ENCODE assay signal across 8 mouse cellular contexts in the genomic region with DNA sequence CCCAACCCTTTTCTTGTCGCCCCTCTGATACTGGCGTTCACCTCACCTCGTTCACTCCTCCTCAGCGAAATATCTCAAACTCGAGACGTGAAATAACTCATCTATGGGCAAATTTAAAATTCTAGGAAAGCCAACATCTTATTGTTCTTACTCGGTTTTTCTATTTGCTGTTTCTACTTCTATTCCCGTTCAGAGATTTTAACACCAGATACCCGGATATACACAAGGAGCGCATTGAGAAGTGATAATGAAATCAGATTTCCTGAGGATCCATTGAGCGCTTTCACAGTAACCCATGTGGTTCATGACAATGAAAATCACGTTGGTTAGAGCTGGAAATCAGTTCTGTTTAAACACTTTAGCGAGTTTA. TPM values are rescaled to one million over a fixed set of nuclear protein-coding genes. Genes with fewer than 3 reads are reported as not detected.
DNase-seq lines count a peak whose midpoint lies in the region; ATAC-seq and TF ChIP-seq lines count a peak whose summit lies in the region.

No protein-coding gene starts in this region.

- peak overlapping the region; percentile 93 for H3K27ac ChIP-seq in liver, adult 2 months (replicated peaks; ENCODE audit: insufficient read depth, low read depth, low read length)
- peak overlapping the region; percentile 89 for H3K27ac ChIP-seq in cortical plate, adult 2 months (ENCODE audit: insufficient read depth, low read length)
- peak overlapping the region; percentile 85 for H3K27ac ChIP-seq in intestine, embryonic 15.5 days
- H3K27ac ChIP-seq in neural tube, embryonic 14.5 days (ENCODE audit: low read depth, low read length) = peak overlapping the region; percentile 86

- no peak for ATAC-seq in intestine, embryonic 15.5 days
- ATAC-seq in neural tube, embryonic 14.5 days (ENCODE audit: low read depth) = no peak

- H3K4me1 ChIP-seq in liver, adult 2 months (ENCODE audit: control insufficient read depth, insufficient read depth, low read length) = peaks cover 15% of the 10 kb centered on the region
- H3K4me1 ChIP-seq in cortical plate, adult 2 months (ENCODE audit: control insufficient read depth, insufficient read depth, low read length) = peaks cover 3% of the 10 kb centered on the region; the same call in 1 of the 2 replicates
- no peaks in the 10 kb centered on the region for H3K4me1 ChIP-seq in intestine, embryonic 15.5 days (replicated peaks)
- H3K4me1 ChIP-seq in neural tube, embryonic 14.5 days (ENCODE audit: control insufficient read depth, insufficient read depth, low read length) = peaks cover 17% of the 10 kb centered on the region

- DNase-seq in liver, adult 2 months (ENCODE audit: extremely low read depth, low read depth, low spot score) = peak; percentile 27
- no peak for DNase-seq in liver
- DNase-seq in layer of hippocampus, adult 8-10 months (ENCODE audit: low spot score in 2 of 2) = no peak
- no peak for DNase-seq in thymus, postnatal 25 days
- DNase-seq in layer of hippocampus, postnatal 25 days (ENCODE audit: extremely low spot score in 1 of 2, low spot score in 1 of 2) = no peak

- no peak for TF ChIP-seq POLR2A in liver, adult 2 months (IDR thresholded peaks at IDR 0.05; ENCODE audit: extremely low read depth, insufficient read depth, low read length)
- TF ChIP-seq POLR2A in cortical plate, adult 2 months (IDR thresholded peaks at IDR 0.05; ENCODE audit: extremely low read depth, insufficient read depth, low read length) = no peak

- H3K79me2 ChIP-seq in liver, adult 2 months (ENCODE audit: control insufficient read depth, insufficient read depth, low read length) = peaks cover 3% of the 10 kb centered on the region; the same call in 1 of the 2 replicates

- H3K4me3 ChIP-seq in liver, adult 2 months (ENCODE audit: insufficient read depth, low read depth, low read length) = peak overlapping the region; percentile 89
- H3K4me3 ChIP-seq in cortical plate, adult 2 months (ENCODE audit: insufficient read depth, low read length) = peak overlapping the region; percentile 87
- peak overlapping the region; percentile 87 for H3K4me3 ChIP-seq in intestine, embryonic 15.5 days (replicated peaks)
- peak overlapping the region; percentile 77 for H3K4me3 ChIP-seq in neural tube, embryonic 14.5 days (ENCODE audit: low read depth, low read length)

- H3K9ac ChIP-seq in liver, adult 2 months (ENCODE audit: low read depth, low read length) = peak overlapping the region; percentile 95
- peak overlapping the region; percentile 95 for H3K9ac ChIP-seq in intestine, embryonic 15.5 days
- H3K9ac ChIP-seq in neural tube, embryonic 14.5 days (replicated peaks; ENCODE audit: low read depth, low read length) = peak overlapping the region; percentile 70

- H3K27me3 ChIP-seq in liver, adult 2 months (ENCODE audit: control insufficient read depth, insufficient read depth, low read length) = no peaks in the 10 kb centered on the region
- H3K27me3 ChIP-seq in intestine, embryonic 15.5 days (replicated peaks) = no peaks in the 10 kb centered on the region
- H3K27me3 ChIP-seq in neural tube, embryonic 14.5 days (ENCODE audit: control insufficient read depth, insufficient read depth, low read length) = no peaks in the 10 kb centered on the region

- peak overlapping the region; percentile 54 for H3K4me2 ChIP-seq in intestine, embryonic 15.5 days (replicated peaks)
- peak overlapping the region; percentile 54 for H3K4me2 ChIP-seq in neural tube, embryonic 14.5 days (ENCODE audit: low read depth, low read length)

- no peak for TF ChIP-seq CTCF in liver, adult 2 months (IDR thresholded peaks at IDR 0.05; ENCODE audit: low read depth, low read length)
- no peak for TF ChIP-seq CTCF in cortical plate, adult 2 months (IDR thresholded peaks at IDR 0.05; ENCODE audit: extremely low read depth, insufficient read depth, low read length)

- H3K9me3 ChIP-seq in intestine, embryonic 15.5 days = no peaks in the 10 kb centered on the region
- H3K9me3 ChIP-seq in neural tube, embryonic 14.5 days (ENCODE audit: control insufficient read depth, low read length) = no peaks in the 10 kb centered on the region

- WGBS in liver, adult 2 months = 1% methylated on average over 13 of the region's 13 CpGs
- under 1% methylated on average over 13 of the region's 13 CpGs for WGBS in intestine, embryonic 15.5 days
- WGBS in neural tube, embryonic 14.5 days = 1% methylated on average over 13 of the region's 13 CpGs

- H3K36me3 ChIP-seq in liver, adult 2 months (ENCODE audit: control insufficient read depth, insufficient read depth, low read length) = peaks cover 30% of the 10 kb centered on the region
- H3K36me3 ChIP-seq in intestine, embryonic 15.5 days = peaks cover 13% of the 10 kb centered on the region
- peaks cover 18% of the 10 kb centered on the region for H3K36me3 ChIP-seq in neural tube, embryonic 14.5 days (ENCODE audit: control insufficient read depth, insufficient read depth, low read length)

RNA-seq across cellular contexts. Expression of a gene that starts 0.7 kb away (rescaled TPM):
- total RNA-seq in liver, adult 2 months (2014; rRNA removed) = 186 TPM in 2 replicates
- 103 and 108 TPM in 2 replicates for polyA plus RNA-seq in liver, adult 2 months (2012; rRNA removed)
- polyA plus RNA-seq in cortical plate, adult 2 months (2012; rRNA removed) = 135 and 140 TPM in 2 replicates
- polyA plus RNA-seq in intestine, embryonic 15.5 days (2015; fragmentation: Nextera tagmentation; extraction: Ambion mirVana) = 332 and 357 TPM in 2 replicates
- 277 and 280 TPM in 2 replicates for polyA plus RNA-seq in neural tube, embryonic 14.5 days (2014; fragmentation: Nextera tagmentation; extraction: Ambion mirVana)
- total RNA-seq in layer of hippocampus, adult 8-10 months (2022) = 100 to 1,000 TPM; 115 to 131 (median 120) TPM
- 100 to 1,000 TPM; 116 to 124 TPM for total RNA-seq in layer of hippocampus, postnatal 25 days (2021)

RNA-seq across cellular contexts. Expression of a gene that starts 38.0 kb away (rescaled TPM):
- 0.18 and 0.67 TPM in 2 replicates for total RNA-seq in liver, adult 2 months (2014; rRNA removed)
- polyA plus RNA-seq in liver, adult 2 months (2012; rRNA removed) = 1.1 and 1.4 TPM in 2 replicates
- polyA plus RNA-seq in cortical plate, adult 2 months (2012; rRNA removed) = 363 and 369 TPM in 2 replicates
- 6.9 and 8.8 TPM in 2 replicates for polyA plus RNA-seq in intestine, embryonic 15.5 days (2015; fragmentation: Nextera tagmentation; extraction: Ambion mirVana)
- polyA plus RNA-seq in neural tube, embryonic 14.5 days (2014; fragmentation: Nextera tagmentation; extraction: Ambion mirVana) = 135 and 143 TPM in 2 replicates
- total RNA-seq in layer of hippocampus, adult 8-10 months (2022) = 100 to 1,000 TPM; 162 to 176 (median 166) TPM
- total RNA-seq in layer of hippocampus, postnatal 25 days (2021) = 100 to 1,000 TPM; 209 to 222 TPM

RNA-seq across cellular contexts. Expression of a gene that starts 56.9 kb away (rescaled TPM):
- 9.0 and 9.3 TPM in 2 replicates for total RNA-seq in liver, adult 2 months (2014; rRNA removed)
- 12.7 and 13.5 TPM in 2 replicates for polyA plus RNA-seq in liver, adult 2 months (2012; rRNA removed)
- polyA plus RNA-seq in cortical plate, adult 2 months (2012; rRNA removed) = 25.3 and 28.1 TPM in 2 replicates
- polyA plus RNA-seq in intestine, embryonic 15.5 days (2015; fragmentation: Nextera tagmentation; extraction: Ambion mirVana) = 27.8 and 29.8 TPM in 2 replicates
- 47.5 and 50.4 TPM in 2 replicates for polyA plus RNA-seq in neural tube, embryonic 14.5 days (2014; fragmentation: Nextera tagmentation; extraction: Ambion mirVana)
- total RNA-seq in layer of hippocampus, adult 8-10 months (2022) = 10 to 100 TPM; 32.5 to 45.7 (median 34.0) TPM
- 10 to 100 TPM; 32.5 to 43.0 TPM for total RNA-seq in layer of hippocampus, postnatal 25 days (2021)

RNA-seq across cellular contexts. Expression of a gene that starts 57.0 kb away (rescaled TPM):
- 191 and 201 TPM in 2 replicates for total RNA-seq in liver, adult 2 months (2014; rRNA removed)
- 199 and 205 TPM in 2 replicates for polyA plus RNA-seq in liver, adult 2 months (2012; rRNA removed)
- 222 and 229 TPM in 2 replicates for polyA plus RNA-seq in cortical plate, adult 2 months (2012; rRNA removed)
- polyA plus RNA-seq in intestine, embryonic 15.5 days (2015; fragmentation: Nextera tagmentation; extraction: Ambion mirVana) = 276 and 282 TPM in 2 replicates
- 229 and 259 TPM in 2 replicates for polyA plus RNA-seq in neural tube, embryonic 14.5 days (2014; fragmentation: Nextera tagmentation; extraction: Ambion mirVana)
- total RNA-seq in layer of hippocampus, adult 8-10 months (2022) = 100 to 1,000 TPM; 234 to 266 (median 248) TPM
- total RNA-seq in layer of hippocampus, postnatal 25 days (2021) = 100 to 1,000 TPM; 219 to 254 TPM

Comparison
In these comparisons a context has a peak if more than half of its experiments do, and no peak if none do; other contexts are left out.
1. RNA of a gene that starts 38.0 kb away (polyA plus RNA-seq): 363 to 369 TPM in cortical plate, adult 2 months and 135 to 143 TPM in neural tube, embryonic 14.5 days; 6.9 to 8.8 TPM in intestine, embryonic 15.5 days and 1.1 to 1.4 TPM in liver, adult 2 months; every median in the first group is over 10 times any median in the second.
2. Peak in every context shown above with its lines, with median percentiles within 50 percentile points of each other: H3K27ac ChIP-seq, H3K4me3 ChIP-seq and H3K9ac ChIP-seq.